Mouse (Mus musculus) effector memory CD4-positive, alpha-beta T cell, adult 7 months (primary cell): Measurements from ENCODE around the gene Neurl2. TPM values are rescaled to one million over a fixed set of nuclear protein-coding genes. Genes with fewer than 3 reads are reported as not detected.

Source experiments
- polyA plus RNA-seq: library from polyadenylated mRNA; unstranded; fragments of 100-300 nt; shearing (Covaris generic); gene quantifications from one replicate; pipeline ENCODE4 v1.2.1, GENCODE M21; 2017

Neurl2 gene
- polyA plus RNA-seq, result 1.0 TPM

DNA sequence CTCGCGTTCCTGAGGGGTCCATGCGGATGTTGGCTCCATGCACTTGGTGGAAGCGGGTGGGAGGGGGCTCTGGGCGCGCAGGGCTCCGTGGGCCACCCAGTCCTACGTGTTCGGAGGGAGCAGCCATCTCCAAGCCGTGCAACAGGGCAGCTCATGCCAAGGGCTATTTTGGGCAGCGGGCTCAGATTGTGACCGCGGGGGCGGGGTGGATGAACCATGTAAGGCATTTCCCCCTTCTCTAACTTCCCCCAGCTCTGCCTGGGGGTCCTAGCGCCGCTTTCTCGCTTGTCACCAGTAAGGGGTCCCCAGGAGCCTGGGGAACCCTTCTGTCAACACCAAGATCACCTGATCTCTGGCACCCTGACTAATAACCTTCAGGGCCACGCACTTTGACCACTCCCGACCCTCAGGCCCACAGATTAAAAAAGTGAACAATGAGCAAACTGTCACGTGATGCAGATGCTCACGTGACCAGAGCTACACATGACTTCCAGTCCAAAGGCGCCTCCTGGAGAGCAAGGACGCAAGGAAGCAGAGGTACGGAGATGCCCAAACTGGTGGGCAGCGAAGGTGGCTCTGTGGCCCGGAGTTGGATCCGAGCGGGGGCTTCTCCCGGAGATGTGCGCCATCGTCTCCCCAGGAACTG lies at the start of gene Neurl2:
Gene Neurl2 (minus strand): TSS at position 143 of the 646 bp plus-strand sequence.

GRCm38 (mm10) chr2:164879228-164879567 lies 45.9 kb upstream of the Neurl2 start, which contains the start of gene Pcif1:
Gene Pcif1 (plus strand): TSS chr2:164879304.

GRCm38 (mm10) chr2:164857101-164857821 lies 24.0 kb upstream of the Neurl2 start, which contains the start of gene Pltp:
Gene Pltp (minus strand): TSS chr2:164857711.

GRCm38 (mm10) chr2:164832748-164833301 lies 431 bp downstream of the Neurl2 start, which contains the start of gene Ctsa:
Gene Ctsa (plus strand): TSS chr2:164832873.

GRCm38 (mm10) chr2:164828437-164828836 lies 4.8 kb downstream of the Neurl2 start, which contains the start of gene Spata25:
Gene Spata25 (minus strand): TSS chr2:164828537.

DNA sequence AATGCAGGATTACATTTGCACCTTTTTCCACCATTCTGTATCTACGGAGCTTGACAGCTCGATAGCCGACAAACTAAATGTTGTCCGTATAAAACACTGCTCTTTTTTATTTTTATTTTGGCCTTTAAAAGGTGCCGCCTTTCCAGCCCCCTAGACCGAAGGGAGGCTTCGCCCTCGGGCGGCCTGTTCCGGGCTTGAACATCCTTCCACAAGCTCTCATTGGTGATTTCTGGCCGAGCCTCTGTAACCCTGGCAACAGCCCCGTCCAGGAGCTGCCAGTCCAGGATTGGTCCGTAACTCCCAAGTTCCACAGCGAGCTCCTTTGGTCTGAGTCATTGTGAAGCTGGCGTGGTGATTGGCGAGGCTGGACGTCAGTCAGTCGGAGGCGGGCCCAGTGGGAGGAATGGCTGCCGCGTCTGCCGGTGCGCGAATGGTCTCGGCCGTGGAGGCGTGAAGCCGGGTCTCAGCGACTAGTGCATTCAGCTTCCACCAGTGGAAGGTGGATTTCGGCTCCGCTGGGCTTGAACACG lies 10.6 kb downstream of the Neurl2 start, which contains the start of gene Zswim1:
Gene Zswim1 (plus strand): TSS at position 51 of the 530 bp plus-strand sequence.

GRCm38 (mm10) chr2:164804533-164805331 lies 28.5 kb downstream of the Neurl2 start, which contains the start of the genes Acot8 and Zswim3:
Gene Acot8 (minus strand): TSS chr2:164804882.
Gene Zswim3 (plus strand): TSS chr2:164805098.

GRCm38 (mm10) chr2:164785481-164786387 lies 47.5 kb downstream of the Neurl2 start, which contains the start of gene Snx21:
Gene Snx21 (plus strand): TSS chr2:164785823.

Other genes starting within 250 kb of the Neurl2 start
- 0.49 TPM for gene Wfdc6a, start 248.0 kb downstream of the Neurl2 start, polyA plus RNA-seq
- gene Eppin, start 239.9 kb downstream of the Neurl2 start, polyA plus RNA-seq, result not detected
- gene Wfdc6b, start 219.9 kb downstream of the Neurl2 start, polyA plus RNA-seq, result not detected
- gene Wfdc8, start 219.8 kb downstream of the Neurl2 start, polyA plus RNA-seq, result not detected
- gene Wfdc16, start 194.7 kb downstream of the Neurl2 start, polyA plus RNA-seq, result not detected
- not detected for gene Wfdc10, start 177.4 kb downstream of the Neurl2 start, polyA plus RNA-seq
- not detected for gene Wfdc9, start 176.9 kb downstream of the Neurl2 start, polyA plus RNA-seq
- gene Wfdc11, start 159.4 kb downstream of the Neurl2 start, polyA plus RNA-seq, result not detected
- 1.3 TPM for gene Wfdc13, start 148.3 kb downstream of the Neurl2 start, polyA plus RNA-seq
- gene Spint4, start 135.0 kb downstream of the Neurl2 start, polyA plus RNA-seq, result not detected
- gene Spint5, start 118.2 kb downstream of the Neurl2 start, polyA plus RNA-seq, result not detected
- 0.34 TPM for gene Wfdc3, start 87.5 kb downstream of the Neurl2 start, polyA plus RNA-seq
- 49.6 TPM for gene Dnttip1, start 87.5 kb downstream of the Neurl2 start, polyA plus RNA-seq
- gene Ube2c, start 63.6 kb downstream of the Neurl2 start, polyA plus RNA-seq, result 0.96 TPM
- not detected for gene Tnnc2, start 53.5 kb downstream of the Neurl2 start, polyA plus RNA-seq
- gene Snx21, start 47.6 kb downstream of the Neurl2 start, polyA plus RNA-seq, result 5.0 TPM
- 26.4 TPM for gene Acot8, start 28.6 kb downstream of the Neurl2 start, polyA plus RNA-seq
- gene Zswim3, start 28.4 kb downstream of the Neurl2 start, polyA plus RNA-seq, result 3.5 TPM
- 15.3 TPM for gene Zswim1, start 10.8 kb downstream of the Neurl2 start, polyA plus RNA-seq
- not detected for gene Spata25, start 4.9 kb downstream of the Neurl2 start, polyA plus RNA-seq
- gene Ctsa, start 583 bp downstream of the Neurl2 start, polyA plus RNA-seq, result 161 TPM
- 5.1 TPM for gene Pltp, start 24.3 kb upstream of the Neurl2 start, polyA plus RNA-seq
- 150 TPM for gene Pcif1, start 45.8 kb upstream of the Neurl2 start, polyA plus RNA-seq
- 40.3 TPM for gene Zfp335, start 78.3 kb upstream of the Neurl2 start, polyA plus RNA-seq
- 3.8 TPM for gene Mmp9, start 107.3 kb upstream of the Neurl2 start, polyA plus RNA-seq
- 0.44 TPM for gene Slc12a5, start 127.3 kb upstream of the Neurl2 start, polyA plus RNA-seq
- gene Ncoa5, start 201.4 kb upstream of the Neurl2 start, polyA plus RNA-seq, result 33.1 TPM
- gene Cd40, start 222.2 kb upstream of the Neurl2 start, polyA plus RNA-seq, result 0.52 TPM